Mouse (Mus musculus) retina, postnatal 7 days (tissue): Measurements from ENCODE around the gene Sufu.

Source experiments
- DNase-seq: peaks from one replicate; pipeline ENCODE4 v3.0.0-alpha.2; 2012; ENCODE audit warnings: low read depth, low spot score

Sufu gene

GRCm38 (mm10) chr19:46396686-46397435, at the start of gene Sufu:
TSS of gene Sufu (plus strand) at chr19:46396896.
- DNase-seq, result peak; percentile 98

GRCm38 (mm10) chr19:46347146-46347545, 49.5 kb upstream of the Sufu start:
- no peak for DNase-seq

- no peak for DNase-seq
Observed at GRCm38 (mm10) chr19:46347936-46348668, 48.6 kb upstream of the Sufu start.

GRCm38 (mm10) chr19:46348761-46349458, 47.8 kb upstream of the Sufu start:
- DNase-seq, result peak; percentile 77

GRCm38 (mm10) chr19:46349550-46349949, 47.1 kb upstream of the Sufu start:
- DNase-seq, result no peak

- DNase-seq, result no peak
Observed at GRCm38 (mm10) chr19:46350168-46350932, 46.3 kb upstream of the Sufu start, which contains the start of gene 2310034G01Rik. TSS of gene 2310034G01Rik (minus strand) at chr19:46350302.

GRCm38 (mm10) chr19:46356701-46357138, 40.0 kb upstream of the Sufu start:
- peak; percentile 83 for DNase-seq

GRCm38 (mm10) chr19:46357344-46358280, 39.1 kb upstream of the Sufu start:
- no peak for DNase-seq

GRCm38 (mm10) chr19:46358381-46358780, 38.3 kb upstream of the Sufu start:
- no peak for DNase-seq

- DNase-seq, result no peak
Observed at GRCm38 (mm10) chr19:46362104-46362503, 34.6 kb upstream of the Sufu start.

- DNase-seq, result no peak
Observed at GRCm38 (mm10) chr19:46363294-46364009, 33.2 kb upstream of the Sufu start.

GRCm38 (mm10) chr19:46367798-46368590, 28.7 kb upstream of the Sufu start:
- DNase-seq, result no peak

GRCm38 (mm10) chr19:46369204-46369603, 27.5 kb upstream of the Sufu start:
- DNase-seq, result peak; percentile 37

GRCm38 (mm10) chr19:46374477-46375088, 22.1 kb upstream of the Sufu start:
- no peak for DNase-seq

- DNase-seq, result no peak
Observed at GRCm38 (mm10) chr19:46375489-46375888, 21.2 kb upstream of the Sufu start.

- no peak for DNase-seq
Observed at GRCm38 (mm10) chr19:46375891-46376290, 20.8 kb upstream of the Sufu start.

- no peak for DNase-seq
Observed at GRCm38 (mm10) chr19:46382275-46382674, 14.4 kb upstream of the Sufu start.

GRCm38 (mm10) chr19:46389872-46390271, 6.8 kb upstream of the Sufu start:
- no peak for DNase-seq
